Mouse (Mus musculus): ENCODE measurements around the gene Xrcc6. TPM values are rescaled to one million over a fixed set of nuclear protein-coding genes. Genes with fewer than 3 reads are reported as not detected.

Gene Xrcc6
- polyA plus RNA-seq, 1 experiment from 2014 or later: 57.7 TPM

- no peak for ATAC-seq (ENCODE audit: insufficient number of reproducible peaks, insufficient read depth, low FRiP score, low read depth)
- 91% methylated on average over 6 of the region's 6 CpGs for WGBS
Observed at GRCm38 (mm10) chr15:82023965-82024635, 36.5 kb downstream of the Xrcc6 start.

GRCm38 (mm10) chr15:82027276-82027675, 39.6 kb downstream of the Xrcc6 start:
- Histone ChIP-seq H3K27ac (replicated peaks in 1 of 2; ENCODE audit: control insufficient read depth in 1 of 2, insufficient read depth in 1 of 2, low read depth in 2 of 2, low read length in 2 of 2) (no peak overlapping the region), H3K4me2 (ENCODE audit: low read length) (no peak overlapping the region), H3K4me3 (ENCODE audit: control insufficient read depth in 1 of 2, insufficient read depth in 1 of 2, low read depth in 1 of 2, low read length in 2 of 2) (no peak overlapping the region), H3K9me3 (ENCODE audit: control insufficient read depth, low read length) (no peaks in the 10 kb centered on the region), H3K9ac (ENCODE audit: low read length) (no peak overlapping the region), H3K36me3 (ENCODE audit: control insufficient read depth, insufficient read depth, low read length) (peaks cover 98% of the 10 kb centered on the region), H3K4me1 (ENCODE audit: control insufficient read depth in 2 of 2, insufficient read depth in 2 of 2, low read length in 2 of 2) (peaks cover 2 to 5% of the 10 kb centered on the region in 2 experiments; a peak in 1 of 4 replicates), H3K27me3 (ENCODE audit: control insufficient read depth, insufficient read depth, low read length) (no peaks in the 10 kb centered on the region)
- ATAC-seq (ENCODE audit: insufficient number of reproducible peaks, insufficient read depth, low FRiP score, low read depth): no peak
- 96% methylated on average over 7 of the region's 7 CpGs for WGBS

More at GRCm38 (mm10) chr15:82023965-82024635, 36.5 kb downstream of the Xrcc6 start:
- no peaks in the 10 kb centered on the region for H3K9me3 ChIP-seq (ENCODE audit: control insufficient read depth, low read length)
- H3K9ac ChIP-seq (ENCODE audit: low read length): no peak overlapping the region
- H3K36me3 ChIP-seq (ENCODE audit: control insufficient read depth, insufficient read depth, low read length): peaks cover 84% of the 10 kb centered on the region
- H3K4me2 ChIP-seq (ENCODE audit: low read length): no peak overlapping the region
- no peaks in the 10 kb centered on the region for H3K27me3 ChIP-seq (ENCODE audit: control insufficient read depth, insufficient read depth, low read length)
- H3K4me3 ChIP-seq (ENCODE audit: control insufficient read depth in 1 of 2, insufficient read depth in 1 of 2, low read depth in 1 of 2, low read length in 2 of 2): no peak overlapping the region
- peaks cover 4 to 8% of the 10 kb centered on the region in 2 experiments; a peak in 3 of 4 replicates for H3K4me1 ChIP-seq (ENCODE audit: control insufficient read depth in 2 of 2, insufficient read depth in 2 of 2, low read length in 2 of 2)
- H3K27ac ChIP-seq (replicated peaks in 1 of 2; ENCODE audit: control insufficient read depth in 1 of 2, insufficient read depth in 1 of 2, low read depth in 2 of 2, low read length in 2 of 2): no peak overlapping the region

GRCm38 (mm10) chr15:82027726-82028125, 40.1 kb downstream of the Xrcc6 start:
- Histone ChIP-seq H3K4me2 (ENCODE audit: low read length) (no peak overlapping the region), H3K27me3 (ENCODE audit: control insufficient read depth, insufficient read depth, low read length) (no peaks in the 10 kb centered on the region), H3K27ac (replicated peaks in 1 of 2; ENCODE audit: control insufficient read depth in 1 of 2, insufficient read depth in 1 of 2, low read depth in 2 of 2, low read length in 2 of 2) (no peak overlapping the region), H3K9ac (ENCODE audit: low read length) (no peak overlapping the region), H3K4me3 (ENCODE audit: control insufficient read depth in 1 of 2, insufficient read depth in 1 of 2, low read depth in 1 of 2, low read length in 2 of 2) (no peak overlapping the region), H3K9me3 (ENCODE audit: control insufficient read depth, low read length) (no peaks in the 10 kb centered on the region), H3K36me3 (ENCODE audit: control insufficient read depth, insufficient read depth, low read length) (peaks cover 97% of the 10 kb centered on the region), H3K4me1 (ENCODE audit: control insufficient read depth in 2 of 2, insufficient read depth in 2 of 2, low read length in 2 of 2) (peaks cover 1 to 2% of the 10 kb centered on the region in 2 experiments; a peak in 1 of 4 replicates)
- 86% methylated on average over 7 of the region's 7 CpGs for WGBS
- ATAC-seq (ENCODE audit: insufficient number of reproducible peaks, insufficient read depth, low FRiP score, low read depth): no peak

GRCm38 (mm10) chr15:82032386-82032785, 44.8 kb downstream of the Xrcc6 start:
- Histone ChIP-seq H3K9ac (ENCODE audit: low read length) (no peak overlapping the region), H3K4me2 (ENCODE audit: low read length) (no peak overlapping the region), H3K4me3 (ENCODE audit: control insufficient read depth in 1 of 2, insufficient read depth in 1 of 2, low read depth in 1 of 2, low read length in 2 of 2) (no peak overlapping the region), H3K9me3 (ENCODE audit: control insufficient read depth, low read length) (no peaks in the 10 kb centered on the region), H3K27me3 (ENCODE audit: control insufficient read depth, insufficient read depth, low read length) (no peaks in the 10 kb centered on the region), H3K36me3 (ENCODE audit: control insufficient read depth, insufficient read depth, low read length) (peaks cover 75% of the 10 kb centered on the region), H3K4me1 (ENCODE audit: control insufficient read depth in 2 of 2, insufficient read depth in 2 of 2, low read length in 2 of 2) (no peaks in the 10 kb centered on the region), H3K27ac (replicated peaks in 1 of 2; ENCODE audit: control insufficient read depth in 1 of 2, insufficient read depth in 1 of 2, low read depth in 2 of 2, low read length in 2 of 2) (no peak overlapping the region)
- no peak for ATAC-seq (ENCODE audit: insufficient number of reproducible peaks, insufficient read depth, low FRiP score, low read depth)
- 90% methylated on average over 7 of the region's 7 CpGs for WGBS

- no peak for ATAC-seq (ENCODE audit: insufficient number of reproducible peaks, insufficient read depth, low FRiP score, low read depth)
- WGBS: 88% methylated on average over 4 of the region's 4 CpGs
- no peaks in the 10 kb centered on the region for H3K27me3 ChIP-seq (ENCODE audit: control insufficient read depth, insufficient read depth, low read length)
- H3K4me3 ChIP-seq (ENCODE audit: control insufficient read depth in 1 of 2, insufficient read depth in 1 of 2, low read depth in 1 of 2, low read length in 2 of 2): no peak within 1 kb of the TSS
- peaks cover 76% of the 10 kb centered on the region for H3K36me3 ChIP-seq (ENCODE audit: control insufficient read depth, insufficient read depth, low read length)
- no peak within 1 kb of the TSS for H3K4me2 ChIP-seq (ENCODE audit: low read length)
- H3K9ac ChIP-seq (ENCODE audit: low read length): no peak within 1 kb of the TSS
- no peaks in the 10 kb centered on the region for H3K4me1 ChIP-seq (ENCODE audit: control insufficient read depth in 2 of 2, insufficient read depth in 2 of 2, low read length in 2 of 2)
- H3K9me3 ChIP-seq (ENCODE audit: control insufficient read depth, low read length): no peaks in the 10 kb centered on the region
- H3K27ac ChIP-seq (replicated peaks in 1 of 2; ENCODE audit: control insufficient read depth in 1 of 2, insufficient read depth in 1 of 2, low read depth in 2 of 2, low read length in 2 of 2): no peak within 1 kb of the TSS
Observed at GRCm38 (mm10) chr15:82033762-82034161, 46.1 kb downstream of the Xrcc6 start, which contains the start of gene Desi1. TSS of gene Desi1 (minus strand) at chr15:82033862.

GRCm38 (mm10) chr15:82035904-82036689, 48.5 kb downstream of the Xrcc6 start:
- H3K4me1 ChIP-seq (ENCODE audit: control insufficient read depth in 2 of 2, insufficient read depth in 2 of 2, low read length in 2 of 2): no peaks in the 10 kb centered on the region
- H3K27ac ChIP-seq (replicated peaks in 1 of 2; ENCODE audit: control insufficient read depth in 1 of 2, insufficient read depth in 1 of 2, low read depth in 2 of 2, low read length in 2 of 2): no peak overlapping the region
- 72% methylated on average over 12 of the region's 12 CpGs for WGBS
- H3K9me3 ChIP-seq (ENCODE audit: control insufficient read depth, low read length): no peaks in the 10 kb centered on the region
- H3K4me3 ChIP-seq (ENCODE audit: control insufficient read depth in 1 of 2, insufficient read depth in 1 of 2, low read depth in 1 of 2, low read length in 2 of 2): no peak overlapping the region
- no peaks in the 10 kb centered on the region for H3K27me3 ChIP-seq (ENCODE audit: control insufficient read depth, insufficient read depth, low read length)
- peaks cover 77% of the 10 kb centered on the region for H3K36me3 ChIP-seq (ENCODE audit: control insufficient read depth, insufficient read depth, low read length)
- H3K9ac ChIP-seq (ENCODE audit: low read length): no peak overlapping the region
- ATAC-seq (ENCODE audit: insufficient number of reproducible peaks, insufficient read depth, low FRiP score, low read depth): no peak
- H3K4me2 ChIP-seq (ENCODE audit: low read length): no peak overlapping the region

GRCm38 (mm10) chr15:82040650-82041049, 53.0 kb downstream of the Xrcc6 start:
- Histone ChIP-seq H3K27ac (replicated peaks in 1 of 2; ENCODE audit: control insufficient read depth in 1 of 2, insufficient read depth in 1 of 2, low read depth in 2 of 2, low read length in 2 of 2) (no peak overlapping the region), H3K9me3 (ENCODE audit: control insufficient read depth, low read length) (no peaks in the 10 kb centered on the region), H3K36me3 (ENCODE audit: control insufficient read depth, insufficient read depth, low read length) (peaks cover 72% of the 10 kb centered on the region), H3K4me1 (ENCODE audit: control insufficient read depth in 2 of 2, insufficient read depth in 2 of 2, low read length in 2 of 2) (peaks cover 0 to 2% of the 10 kb centered on the region in 2 experiments; a peak in 1 of 4 replicates), H3K4me3 (ENCODE audit: control insufficient read depth in 1 of 2, insufficient read depth in 1 of 2, low read depth in 1 of 2, low read length in 2 of 2) (no peak overlapping the region), H3K27me3 (ENCODE audit: control insufficient read depth, insufficient read depth, low read length) (no peaks in the 10 kb centered on the region), H3K9ac (ENCODE audit: low read length) (no peak overlapping the region), H3K4me2 (ENCODE audit: low read length) (no peak overlapping the region)
- ATAC-seq (ENCODE audit: insufficient number of reproducible peaks, insufficient read depth, low FRiP score, low read depth): no peak
- 97% methylated on average over 1 of the region's 1 CpGs for WGBS
